Mouse (Mus musculus) heart, embryonic 16.5 days (tissue): Measurements from ENCODE around the gene Gltpd2. TPM values are rescaled to one million over a fixed set of nuclear protein-coding genes. Genes with fewer than 3 reads are reported as not detected.
"Not testable (repeated sequence)": the region's sequence is repeated elsewhere in the genome, so short reads cannot be mapped to it uniquely, and the experiment has no call there.

ENCODE experiments used
- ATAC-seq: fragments of 200-750 bp; cut with Nextera tagmentation; replicated peaks from 2 replicates; pipeline ENCODE4 v1.8.0; 2017; ENCODE audit warnings: moderate number of reproducible peaks; ENCODE audit not compliant: insufficient read depth, low FRiP score; ENCODE audit errors: extremely low read depth
- H3K27ac ChIP-seq: fragments of 300-500 bp; sonication (generic); 2 replicates; pipeline ENCODE4 v1.5.1; 2014; ENCODE audit warnings: mild to moderate bottlenecking, low read length, control low read depth, moderate library complexity
- H3K27me3 ChIP-seq: fragments of 300-500 bp; sonication (generic); 2 replicates; pipeline ENCODE4 v1.6.1; 2014; ENCODE audit warnings: low read length, mixed read lengths; ENCODE audit not compliant: control insufficient read depth, insufficient read depth
- H3K36me3 ChIP-seq: fragments of 300-500 bp; sonication (generic); 2 replicates; pipeline ENCODE4 v1.6.1; 2014; ENCODE audit not compliant: control insufficient read depth, insufficient read depth
- H3K4me1 ChIP-seq: fragments of 300-500 bp; sonication (generic); 2 replicates; pipeline ENCODE4 v1.6.1; 2014; ENCODE audit warnings: low read length, mixed read lengths; ENCODE audit not compliant: control insufficient read depth, insufficient read depth
- H3K4me2 ChIP-seq: fragments of 300-500 bp; sonication (generic); 2 replicates; pipeline ENCODE4 v1.6.1; 2014; ENCODE audit warnings: low read depth, mild to moderate bottlenecking, control low read depth, low read length
- H3K4me3 ChIP-seq: fragments of 300-500 bp; sonication (generic); 2 replicates; pipeline ENCODE4 v1.5.1; 2014; ENCODE audit warnings: mild to moderate bottlenecking, control low read depth, low read length
- H3K9ac ChIP-seq: fragments of 300-500 bp; sonication (generic); 2 replicates; pipeline ENCODE4 v1.6.1; 2014; ENCODE audit warnings: low read length, control low read depth
- H3K9me3 ChIP-seq: fragments of 300-500 bp; sonication (generic); replicated peaks from 2 replicates; pipeline ENCODE4 v1.6.1; 2016; ENCODE audit warnings: low read length; ENCODE audit not compliant: control insufficient read depth
- WGBS: fragments of 180-500 bp; shearing (Covaris S2); extraction: QIAGEN DNeasy Blood & Tissue Kit; methylation state at CpG from one replicate; pipeline ENCODE4 v1.1.7; 2014; 5-methylcytosine and 5-hydroxymethylcytosine counted together
- polyA plus RNA-seq: library from polyadenylated mRNA; unstranded; fragments of >200 nt; fragmentation: Nextera tagmentation; extraction: Ambion mirVana; gene quantifications from 2 replicates; pipeline ENCODE4 v1.2.1, GENCODE M21; 2015

Gene Gltpd2
- polyA plus RNA-seq, 1 experiment from 2014 or later = 0.37 TPM

- WGBS = 0% methylated on average over 24 of the region's 26 CpGs
- Histone ChIP-seq H3K9ac (peak within 1 kb of the TSS; percentile 76), H3K36me3 (peaks cover 26% of the 10 kb centered on the region), H3K27ac (0 out of 2 replicates have a peak within 1 kb of the TSS, but pooled peaks have one; percentile 30), H3K4me1 (peaks cover 8% of the 10 kb centered on the region), H3K9me3 (no peaks in the 10 kb centered on the region), H3K4me2 (peak within 1 kb of the TSS; percentile 68), H3K4me3 (peak within 1 kb of the TSS; percentile 71), H3K27me3 (no peaks in the 10 kb centered on the region)
- peak; percentile 94 for ATAC-seq
Observed at GRCm38 (mm10) chr11:70525184-70525678, 6.2 kb downstream of the Gltpd2 start, which contains the start of gene Psmb6. TSS of gene Psmb6 (plus strand) at chr11:70525367.

- H3K36me3 ChIP-seq = peaks cover 26% of the 10 kb centered on the region
- peak overlapping the region; percentile 76 for H3K9ac ChIP-seq
- peak overlapping the region; percentile 68 for H3K4me2 ChIP-seq
- WGBS = 1% methylated on average over 12 of the region's 12 CpGs
- ATAC-seq = no peak
- H3K4me1 ChIP-seq = peaks cover 8% of the 10 kb centered on the region
- peak overlapping the region; percentile 71 for H3K4me3 ChIP-seq
- H3K9me3 ChIP-seq = no peaks in the 10 kb centered on the region
- no peaks in the 10 kb centered on the region for H3K27me3 ChIP-seq
- H3K27ac ChIP-seq = no peak overlapping the region
Observed at GRCm38 (mm10) chr11:70525726-70526125, 6.7 kb downstream of the Gltpd2 start.

GRCm38 (mm10) chr11:70526211-70526610 lies 7.2 kb downstream of the Gltpd2 start:
- H3K9ac ChIP-seq = no peak overlapping the region; the same call in 1 of the 2 replicates
- no peaks in the 10 kb centered on the region for H3K9me3 ChIP-seq
- H3K4me3 ChIP-seq = peak overlapping the region; percentile 71; the same call in 1 of the 2 replicates
- 85% methylated on average over 12 of the region's 12 CpGs for WGBS
- no peaks in the 10 kb centered on the region for H3K27me3 ChIP-seq
- peaks cover 8% of the 10 kb centered on the region for H3K4me1 ChIP-seq
- H3K27ac ChIP-seq = no peak overlapping the region
- H3K4me2 ChIP-seq = peak overlapping the region; percentile 68
- ATAC-seq = no peak
- peaks cover 26% of the 10 kb centered on the region for H3K36me3 ChIP-seq

GRCm38 (mm10) chr11:70528610-70529009 lies 9.6 kb downstream of the Gltpd2 start:
- Histone ChIP-seq H3K9ac (no peak overlapping the region), H3K36me3 (peaks cover 26% of the 10 kb centered on the region), H3K9me3 (no peaks in the 10 kb centered on the region), H3K4me2 (no peak overlapping the region), H3K27ac (no peak overlapping the region), H3K27me3 (no peaks in the 10 kb centered on the region), H3K4me3 (no peak overlapping the region), H3K4me1 (peaks cover 8% of the 10 kb centered on the region)
- WGBS = 80% methylated on average over 7 of the region's 7 CpGs
- ATAC-seq = no peak

GRCm38 (mm10) chr11:70531065-70531464 lies 12.1 kb downstream of the Gltpd2 start:
- H3K4me2 ChIP-seq, ATAC-seq: not testable (repeated sequence)
- 79% methylated on average over 2 of the region's 2 CpGs for WGBS

GRCm38 (mm10) chr11:70532839-70533238 lies 13.8 kb downstream of the Gltpd2 start, which contains the start of gene Gm40193:
TSS of gene Gm40193 (minus strand) at chr11:70532939.
- H3K4me3 ChIP-seq = no peak within 1 kb of the TSS
- no peak for ATAC-seq
- no peaks in the 10 kb centered on the region for H3K27me3 ChIP-seq
- no peaks in the 10 kb centered on the region for H3K4me1 ChIP-seq
- 71% methylated on average over 6 of the region's 6 CpGs for WGBS
- H3K9ac ChIP-seq = no peak within 1 kb of the TSS
- H3K9me3 ChIP-seq = no peaks in the 10 kb centered on the region
- H3K27ac ChIP-seq = no peak within 1 kb of the TSS
- H3K4me2 ChIP-seq = no peak within 1 kb of the TSS
- peaks cover 11% of the 10 kb centered on the region for H3K36me3 ChIP-seq

More at GRCm38 (mm10) chr11:70531065-70531464, 12.1 kb downstream of the Gltpd2 start:
- H3K4me1 ChIP-seq, H3K9ac ChIP-seq, H3K27me3 ChIP-seq, H3K4me3 ChIP-seq, H3K9me3 ChIP-seq, H3K27ac ChIP-seq: not testable (repeated sequence)
- peaks cover 26% of the 10 kb centered on the region for H3K36me3 ChIP-seq

GRCm38 (mm10) chr11:70539423-70539822 lies 20.4 kb downstream of the Gltpd2 start:
- Histone ChIP-seq H3K36me3 (no peaks in the 10 kb centered on the region), H3K4me3 (peak overlapping the region; percentile 72), H3K9me3 (no peaks in the 10 kb centered on the region), H3K4me1 (peaks cover 10% of the 10 kb centered on the region), H3K4me2 (peak overlapping the region; percentile 71), H3K27ac (0 out of 2 replicates have a peak overlapping the region, but pooled peaks have one; percentile 20), H3K9ac (peak overlapping the region; percentile 84), H3K27me3 (no peaks in the 10 kb centered on the region)
- no peak for ATAC-seq
- 18% methylated on average over 9 of the region's 9 CpGs for WGBS

GRCm38 (mm10) chr11:70539877-70540587 lies 21.0 kb downstream of the Gltpd2 start, which contains the start of gene Pld2:
TSS of gene Pld2 (plus strand) at chr11:70540064.
- Histone ChIP-seq H3K4me1 (peaks cover 10% of the 10 kb centered on the region), H3K36me3 (no peaks in the 10 kb centered on the region), H3K27me3 (no peaks in the 10 kb centered on the region), H3K4me2 (peak within 1 kb of the TSS; percentile 71), H3K9me3 (no peaks in the 10 kb centered on the region), H3K9ac (peak within 1 kb of the TSS; percentile 84), H3K27ac (peak within 1 kb of the TSS; percentile 80), H3K4me3 (peak within 1 kb of the TSS; percentile 72)
- ATAC-seq = peak; percentile 98
- under 1% methylated on average over 60 of the region's 65 CpGs for WGBS

GRCm38 (mm10) chr11:70540928-70541327 lies 21.9 kb downstream of the Gltpd2 start:
- H3K4me3 ChIP-seq = peak overlapping the region; percentile 72
- WGBS = 82% methylated on average over 7 of the region's 7 CpGs
- H3K4me1 ChIP-seq = peaks cover 10% of the 10 kb centered on the region
- no peak overlapping the region for H3K27ac ChIP-seq
- H3K36me3 ChIP-seq = peaks cover under 1% of the 10 kb centered on the region; the same call in 1 of the 2 replicates
- peak overlapping the region; percentile 84 for H3K9ac ChIP-seq
- H3K9me3 ChIP-seq = no peaks in the 10 kb centered on the region
- no peak for ATAC-seq
- H3K4me2 ChIP-seq = peak overlapping the region; percentile 71
- no peaks in the 10 kb centered on the region for H3K27me3 ChIP-seq
